Mouse (Mus musculus) adrenal gland, adult 2 months (tissue): ENCODE measurements at regions not wholly inside any gene's neighbourhood (a gene's known extent, or its start where the extent isn't known, plus 50 kb on each side); places are given as distances from the start of the nearest gene placed in this dataset.
"Not testable (repeated sequence)": the region's sequence is repeated elsewhere in the genome, so short reads cannot be mapped to it uniquely, and the experiment has no call there.

Experiments used
- DNase-seq: peaks from one replicate; pipeline ENCODE4 v3.0.0; 2021

- DNase-seq, result not testable (repeated sequence)
These were observed 99.3 kb downstream of the Gm7489 start for GRCm38 (mm10) chr15:53984006-53984405.

DNA sequence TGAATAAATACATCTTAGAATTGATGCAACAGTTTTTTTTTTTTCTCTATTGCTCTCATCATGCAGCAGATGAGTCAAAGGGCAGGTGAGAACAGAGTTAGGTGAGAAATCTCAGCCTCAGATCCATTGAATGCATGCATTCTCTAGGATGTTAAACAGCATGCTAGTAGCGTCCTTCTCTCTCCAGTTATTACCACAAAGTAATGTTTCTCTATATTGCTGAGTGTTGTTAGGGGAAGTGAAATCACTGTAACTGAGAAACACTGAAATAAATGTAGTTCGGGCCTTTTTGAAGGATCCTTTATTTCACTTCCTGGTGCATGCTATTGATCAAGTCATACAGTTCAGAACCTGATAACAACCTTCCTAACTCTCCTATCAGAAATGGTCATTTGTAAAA lies 105.2 kb downstream of the Gm7489 start:
- DNase-seq, result no peak

- DNase-seq, result no peak
These were observed 110.6 kb downstream of the Gm7489 start for GRCm38 (mm10) chr15:53995199-53995868.

- DNase-seq, result no peak
These were observed 114.0 kb downstream of the Gm7489 start for GRCm38 (mm10) chr15:53998600-53999290.

- peak; percentile 3 for DNase-seq
These were observed 149.1 kb downstream of the Gm7489 start for GRCm38 (mm10) chr15:54033756-54034155.

GRCm38 (mm10) chr15:54050711-54051110 lies 166.0 kb downstream of the Gm7489 start:
- no peak for DNase-seq

DNA sequence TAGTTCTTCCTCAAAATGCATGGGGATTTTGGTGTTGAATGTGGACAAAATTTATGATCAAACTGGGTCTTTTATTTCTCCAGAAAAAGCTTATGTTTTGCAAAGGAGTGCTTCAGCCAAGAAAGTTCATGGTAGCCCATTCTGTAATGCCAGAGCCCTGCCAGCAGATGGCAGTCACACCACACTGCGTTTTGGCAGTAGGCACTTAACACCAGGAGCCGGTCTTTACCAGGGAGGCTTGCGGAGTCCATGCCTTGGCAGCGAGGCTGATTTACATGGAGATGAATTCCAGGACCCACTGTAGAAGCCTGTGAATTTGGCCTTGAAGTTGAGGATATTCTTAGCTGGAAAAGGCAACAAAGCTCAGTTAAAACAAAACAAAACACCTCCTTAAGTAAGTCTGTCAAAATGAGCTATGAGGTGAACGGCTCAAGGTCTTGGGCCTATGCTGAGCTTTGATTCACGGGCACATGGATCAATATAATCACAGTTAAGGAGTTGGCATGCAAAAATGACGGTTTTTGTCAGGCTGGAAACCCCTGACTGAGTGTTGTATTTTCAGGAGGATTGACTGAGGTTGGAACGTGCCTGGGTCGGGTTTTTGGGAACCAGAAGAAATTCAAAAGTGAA lies 185.4 kb downstream of the Gm7489 start:
- peak; percentile 75 for DNase-seq

DNA sequence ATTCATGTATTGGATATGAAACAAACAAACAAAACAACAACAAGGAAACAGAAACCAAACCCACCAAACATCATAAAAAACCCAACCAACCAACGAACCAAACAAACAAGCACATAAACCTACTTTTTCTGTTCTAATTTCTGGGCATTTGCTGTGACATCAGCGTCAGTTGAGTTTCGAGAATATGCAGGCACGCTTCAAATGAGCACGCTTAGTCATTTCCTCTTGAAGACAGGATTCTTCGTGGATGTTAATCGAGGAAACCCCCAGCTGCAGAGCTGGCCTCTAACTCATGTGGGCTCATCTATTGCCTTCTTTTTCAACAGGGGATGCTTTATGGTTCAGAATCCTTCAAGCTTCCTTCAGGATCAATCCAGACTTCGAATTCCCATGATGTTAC lies 187.0 kb downstream of the Gm7489 start:
- DNase-seq, result no peak

- DNase-seq, result no peak
These were observed 206.6 kb downstream of the Gm7489 start for GRCm38 (mm10) chr15:54091301-54091700.

GRCm38 (mm10) chr15:54092386-54092785 lies 207.7 kb downstream of the Gm7489 start:
- DNase-seq, result no peak

DNA sequence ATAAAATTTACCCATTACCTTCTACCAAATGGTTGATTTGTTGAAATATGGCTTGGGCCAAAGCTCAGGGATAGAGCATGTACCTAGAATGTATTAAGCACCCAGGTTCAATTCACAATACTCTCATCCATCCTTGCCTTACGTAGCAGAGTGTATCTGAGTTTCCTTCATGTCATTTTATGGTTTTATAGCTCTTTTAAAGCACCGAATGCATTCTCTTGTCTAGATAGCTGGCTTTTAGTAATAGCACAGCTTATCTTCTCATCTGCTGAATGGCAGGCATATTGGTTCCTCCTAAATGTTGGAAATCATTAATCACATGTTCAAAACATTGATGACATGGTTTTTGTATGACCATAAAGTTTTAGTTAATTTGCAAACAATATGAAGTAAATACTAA lies 212.8 kb downstream of the Gm7489 start:
- no peak for DNase-seq

- DNase-seq, result no peak
These were observed 227.7 kb downstream of the Gm7489 start for GRCm38 (mm10) chr15:54112406-54112805.

DNA sequence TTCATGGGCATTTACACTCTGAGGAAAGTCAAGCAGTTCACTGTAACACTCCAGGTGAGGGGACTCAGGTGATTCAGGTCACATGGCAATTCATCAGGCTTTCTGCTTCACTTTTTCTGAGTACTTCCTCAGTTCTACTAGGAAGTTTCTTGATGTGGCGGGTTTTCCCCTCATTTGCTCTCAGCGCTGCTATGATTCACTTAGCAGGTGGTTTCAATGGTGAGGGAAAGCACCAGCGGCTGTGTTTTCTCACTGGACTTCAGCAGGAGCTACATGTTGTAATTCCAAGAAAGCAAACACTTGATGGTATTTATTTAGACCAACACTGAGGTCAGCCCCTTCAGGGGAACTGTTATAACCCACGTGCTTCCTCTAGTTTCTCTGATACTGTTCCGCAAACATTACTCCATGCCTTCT lies 229.4 kb downstream of the Gm7489 start:
- DNase-seq, result no peak

DNA sequence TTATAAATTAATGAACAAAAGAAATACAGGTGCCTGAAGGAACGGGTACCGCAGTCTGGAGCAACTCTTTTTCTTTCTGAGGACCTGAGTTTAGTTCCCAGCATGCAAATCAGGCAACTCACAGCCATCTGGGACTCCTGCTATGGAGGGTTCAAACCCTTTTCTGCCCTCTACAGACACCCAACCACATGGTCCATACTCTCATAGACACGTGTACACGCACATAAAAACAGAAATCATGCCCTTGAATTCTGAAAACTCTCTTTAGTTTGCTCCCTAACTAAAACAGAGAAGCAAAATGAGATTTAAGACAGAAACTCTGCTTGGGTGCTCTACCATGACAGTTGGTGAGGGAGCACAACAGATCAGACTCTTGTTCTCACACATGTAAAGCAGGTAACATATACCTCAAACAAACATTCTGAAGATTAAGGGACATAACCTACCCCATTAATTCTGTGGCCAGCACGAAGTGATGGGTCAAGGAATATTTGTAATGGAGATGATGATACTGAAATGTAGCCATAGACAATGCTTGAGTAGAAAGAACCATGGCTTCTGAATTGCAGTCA lies 233.3 kb downstream of the Gm7489 start:
- DNase-seq, result no peak

DNA sequence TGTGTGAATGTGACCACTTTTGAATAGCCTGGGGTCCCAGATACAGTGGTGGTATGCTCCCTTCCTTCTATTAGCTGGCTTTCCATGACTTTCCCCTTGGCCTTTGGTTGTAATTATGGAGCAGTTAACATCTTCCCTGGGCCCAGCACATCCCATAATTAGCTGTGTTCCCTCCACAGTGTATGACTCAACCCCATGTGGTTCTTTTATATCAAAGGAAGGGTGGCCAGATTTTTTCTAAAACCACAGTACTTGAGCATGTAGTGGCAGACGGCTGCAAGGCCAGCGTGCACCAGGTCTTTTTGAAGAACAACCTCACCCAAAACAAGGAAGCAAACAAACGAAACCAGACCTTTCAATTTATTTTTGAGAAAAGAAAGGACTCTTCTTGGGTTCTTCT lies 235.8 kb downstream of the Gm7489 start:
- DNase-seq, result no peak

DNA sequence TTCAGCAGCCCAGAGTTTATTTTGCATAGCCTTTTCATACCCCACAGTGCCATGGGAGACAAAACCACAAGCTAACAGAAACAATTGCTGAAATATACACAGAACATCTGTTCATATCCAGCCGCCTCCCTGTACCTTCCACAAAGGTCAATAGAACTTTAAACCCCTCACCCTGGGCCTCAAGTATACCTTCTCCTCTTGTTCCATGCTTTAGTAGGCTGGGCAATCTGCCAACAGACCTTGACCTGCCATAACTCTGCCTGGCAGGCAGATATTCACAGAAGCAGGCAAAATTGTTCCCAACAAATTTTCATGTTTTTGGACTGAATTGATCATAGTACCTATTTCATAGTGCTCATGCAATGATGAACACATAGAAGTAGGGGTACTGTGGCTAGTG lies 279.6 kb downstream of the Gm7489 start:
- peak; percentile 55 for DNase-seq

DNA sequence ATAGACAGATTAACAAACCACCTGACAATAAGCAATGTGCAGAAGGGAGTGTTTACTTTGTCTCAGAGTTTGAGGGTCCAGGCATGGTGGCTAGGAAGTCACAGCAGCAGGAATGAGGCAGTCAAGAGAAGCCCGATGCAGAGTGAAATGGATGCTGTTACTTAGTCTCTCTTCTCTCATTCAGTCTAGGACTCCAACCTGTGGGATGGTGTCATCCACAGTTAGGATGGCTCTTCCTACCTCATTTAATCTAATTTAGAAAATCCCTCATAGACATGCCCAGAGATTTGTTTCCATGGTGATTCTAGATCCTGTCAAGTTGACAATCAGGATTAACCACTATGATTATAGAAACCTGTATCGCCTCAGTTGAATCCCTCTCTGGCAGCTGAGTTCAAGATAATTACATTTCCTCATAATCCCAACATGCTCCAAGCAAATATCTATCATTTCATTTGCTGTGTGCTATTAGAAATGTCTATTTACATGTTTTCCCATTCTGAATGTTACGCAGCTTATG lies 283.2 kb downstream of the Gm7489 start:
- no peak for DNase-seq

DNA sequence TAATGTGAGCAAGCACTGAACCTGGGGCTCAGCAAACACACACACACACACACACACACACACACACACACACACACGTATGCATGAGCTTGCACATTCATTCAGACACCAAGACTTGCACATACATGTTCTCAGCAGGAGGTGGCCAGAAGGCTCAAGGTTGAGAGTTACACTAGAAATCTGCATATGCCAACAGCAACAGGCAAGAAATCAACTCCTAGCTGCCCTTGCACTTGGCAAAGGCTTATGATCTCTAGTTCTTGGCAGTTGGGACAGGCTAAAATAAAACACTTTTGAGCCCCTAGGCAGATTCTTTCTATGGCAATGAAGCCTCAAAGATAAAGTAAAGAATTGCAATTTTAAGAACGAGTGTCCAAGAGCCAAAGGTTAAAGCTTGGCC lies 292.5 kb downstream of the Gm7489 start:
- DNase-seq, result no peak

GRCm38 (mm10) chr15:54177791-54178190 lies 293.1 kb downstream of the Gm7489 start:
- DNase-seq, result no peak
